Mouse (Mus musculus) lung, postnatal 0 days (tissue): Measurements from ENCODE around the gene Cdc37l1.

ENCODE experiments used
- CTCF ChIP-seq: IDR thresholded peaks from 2 replicates; pipeline ENCODE4 v1.5.1; 2016; ENCODE audit warnings: antibody characterized with exemption, mild to moderate bottlenecking
- EP300 ChIP-seq: IDR thresholded peaks from 2 replicates; pipeline ENCODE4 v1.6.1; 2016; ENCODE audit warnings: antibody characterized with exemption, mild to moderate bottlenecking, control low read depth

GRCm38 (mm10) chr19:28995366-28995765 lies 5.2 kb downstream of the Cdc37l1 start:
- TF ChIP-seq CTCF = no peak
- no peak for TF ChIP-seq EP300
